Mouse (Mus musculus) urinary bladder, postnatal 0 days (tissue): ENCODE data around the gene Olfr1245. TPM values are rescaled to one million over a fixed set of nuclear protein-coding genes. Genes with fewer than 3 reads are reported as not detected.

Experiments
- polyA plus RNA-seq: library from polyadenylated mRNA; unstranded; fragments of >200 nt; fragmentation: Nextera tagmentation; extraction: Ambion mirVana; gene quantifications from 2 replicates; pipeline ENCODE4 v1.2.1, GENCODE M21; 2015

The Olfr1245 gene
- not detected in 2 replicates for polyA plus RNA-seq

GRCm38 (mm10) chr2:89578347-89578746 lies at the start of gene Olfr1245:
Olfr1245 (minus strand) TSS chr2:89578447.

DNA sequence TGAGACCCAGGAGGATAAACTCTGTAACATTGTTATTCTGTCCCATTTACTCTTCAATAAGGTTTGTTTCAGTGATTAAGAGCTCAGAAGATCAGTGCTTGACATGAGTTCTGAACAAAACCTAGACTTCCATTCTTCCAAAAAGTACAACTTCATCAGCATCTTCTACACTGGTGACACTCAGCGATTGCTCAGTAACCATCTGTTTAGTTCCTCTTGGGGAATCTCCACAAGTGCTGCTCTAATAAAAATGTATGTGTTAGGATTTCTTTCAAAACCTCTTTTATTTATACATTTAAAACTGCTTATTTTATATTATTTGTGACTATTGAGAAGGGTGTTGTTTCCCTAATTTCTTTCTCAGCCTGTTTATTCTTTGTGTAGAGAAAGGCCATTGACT lies 39.9 kb upstream of the Olfr1245 start, which contains the start of gene Olfr1248:
Gene Olfr1248 (minus strand): TSS at position 101 of the 400 bp plus-strand sequence.

DNA sequence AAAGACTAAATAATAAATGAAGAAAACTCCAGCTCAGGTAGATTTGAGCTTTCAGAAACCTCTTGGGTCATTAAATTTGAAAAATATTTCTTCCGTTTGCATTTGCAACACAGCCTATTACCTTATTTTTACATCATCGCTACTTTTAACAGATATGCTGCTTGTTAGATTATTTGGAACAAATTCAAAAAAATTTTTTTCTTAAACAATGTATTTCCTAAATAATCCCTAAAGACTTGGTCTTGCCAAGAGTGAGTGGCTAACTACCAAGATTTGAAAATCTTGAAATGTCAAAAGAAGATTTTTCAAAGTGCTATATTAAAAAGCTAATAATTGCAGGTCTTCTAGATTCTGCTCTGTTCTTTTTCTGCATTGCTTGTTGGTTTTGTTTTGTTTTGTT lies 35.8 kb upstream of the Olfr1245 start, which contains the start of gene Olfr1247:
Gene Olfr1247 (minus strand): TSS at position 101 of the 400 bp plus-strand sequence.

GRCm38 (mm10) chr2:89593057-89593456 lies 14.8 kb upstream of the Olfr1245 start, which contains the start of gene Olfr1246:
Olfr1246 (minus strand) TSS chr2:89593157.

DNA sequence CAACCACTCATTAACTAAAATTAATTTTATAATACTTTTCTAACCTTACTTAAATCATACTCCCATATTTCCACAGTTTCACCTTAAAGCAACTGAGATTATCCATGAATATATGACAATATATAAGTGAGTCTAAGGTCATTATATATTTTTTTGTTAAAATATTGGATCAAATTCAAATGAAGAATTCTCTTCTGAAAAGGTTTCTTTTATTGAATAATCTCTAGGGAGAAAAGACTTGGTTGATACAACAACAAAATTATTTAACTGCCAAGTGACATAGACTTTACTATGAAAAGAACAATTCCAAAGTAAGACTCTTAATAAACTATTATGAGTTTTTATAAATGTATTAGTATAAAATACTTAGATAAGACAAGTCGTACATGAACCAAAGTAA lies 46.9 kb downstream of the Olfr1245 start, which contains the start of gene Olfr1243:
Gene Olfr1243 (minus strand): TSS at position 101 of the 400 bp plus-strand sequence.

Other genes starting within 250 kb of the Olfr1245 start
- not detected in 2 replicates for gene Olfr1232, start 248.8 kb downstream of the Olfr1245 start, polyA plus RNA-seq
- not detected in 2 replicates for gene Olfr1233, start 236.0 kb downstream of the Olfr1245 start, polyA plus RNA-seq
- not detected in 2 replicates for gene Olfr1234, start 213.6 kb downstream of the Olfr1245 start, polyA plus RNA-seq
- not detected in 2 replicates for gene Olfr1238, start 168.8 kb downstream of the Olfr1245 start, polyA plus RNA-seq
- gene Olfr1239, start 158.0 kb downstream of the Olfr1245 start, polyA plus RNA-seq: not detected in 2 replicates
- not detected in 2 replicates for gene Olfr1240, start 135.4 kb downstream of the Olfr1245 start, polyA plus RNA-seq
- gene Olfr1241, start 91.3 kb downstream of the Olfr1245 start, polyA plus RNA-seq: not detected in 2 replicates
- not detected in 2 replicates for gene Olfr1242, start 80.1 kb downstream of the Olfr1245 start, polyA plus RNA-seq
- not detected in 2 replicates for gene Olfr1243, start 47.0 kb downstream of the Olfr1245 start, polyA plus RNA-seq
- gene Olfr1246, start 14.7 kb upstream of the Olfr1245 start, polyA plus RNA-seq: not detected in 2 replicates
- not detected in 2 replicates for gene Olfr1247, start 35.7 kb upstream of the Olfr1245 start, polyA plus RNA-seq
- not detected in 2 replicates for gene Olfr1248, start 39.8 kb upstream of the Olfr1245 start, polyA plus RNA-seq
- not detected in 2 replicates for gene Olfr1249, start 56.5 kb upstream of the Olfr1245 start, polyA plus RNA-seq
- not detected in 2 replicates for gene Olfr1250, start 83.0 kb upstream of the Olfr1245 start, polyA plus RNA-seq
- gene Olfr1251, start 93.5 kb upstream of the Olfr1245 start, polyA plus RNA-seq: not detected in 2 replicates
- not detected in 2 replicates for gene Olfr1252, start 146.6 kb upstream of the Olfr1245 start, polyA plus RNA-seq
- not detected in 2 replicates for gene Olfr1253, start 178.6 kb upstream of the Olfr1245 start, polyA plus RNA-seq
- gene Olfr1254, start 215.2 kb upstream of the Olfr1245 start, polyA plus RNA-seq: not detected in 2 replicates
- gene Olfr1255, start 233.6 kb upstream of the Olfr1245 start, polyA plus RNA-seq: not detected in 2 replicates